23 mouse cellular contexts compared by ENCODE assay signal in genomic region chr2:126412759-126413158, GRCm38 (mm10).
DNase-seq lines count a peak whose midpoint lies in the region; ATAC-seq and TF ChIP-seq lines count a peak whose summit lies in the region.
"Had no signal": no experiment of that assay in that cellular context is flagged by ENCODE, and none has a peak within 500 bp of the region (broad histone marks: within the 10 kb centered on the region; RNA-seq: fewer than 3 reads in every experiment).

No protein-coding gene starts in this region.

- H3K27me3 ChIP-seq in C2C12 (ENCODE audit: control insufficient read depth, insufficient read depth, insufficient read length): no peaks in the 10 kb centered on the region
- H3K27me3 ChIP-seq in heart, embryonic 11.5 days (ENCODE audit: control insufficient read depth, insufficient read depth, low read length): no peaks in the 10 kb centered on the region
- H3K27me3 ChIP-seq: embryonic facial prominence, embryonic 13.5 days; embryonic facial prominence, embryonic 15.5 days; forebrain, embryonic 12.5 days had no signal

- H3K4me1 ChIP-seq in heart, embryonic 11.5 days (ENCODE audit: control insufficient read depth, insufficient read depth, low read length): no peaks in the 10 kb centered on the region
- H3K4me1 ChIP-seq: embryonic facial prominence, embryonic 13.5 days; embryonic facial prominence, embryonic 15.5 days; forebrain, embryonic 12.5 days had no signal

- DNase-seq in adrenal gland, adult 2 months: peak; percentile 43
- no peak for DNase-seq in adrenal gland, postnatal 10 days
- peak; percentile 54 for DNase-seq in 3T3-L1 (ENCODE audit: low read depth, low spot score)
- no peak for DNase-seq in layer of hippocampus, postnatal 14 days (ENCODE audit: low spot score in 2 of 2)
- DNase-seq: adrenal gland, adult 8-10 months; B cell, adult 2 months; cerebellum, adult 11 months; cerebellum, adult 18-20 months; cerebellum, adult 8-10 months; cerebellum, adult 9-11 months; cerebellum, postnatal 14 days; cerebellum, postnatal 36 days; embryo, embryonic 11 days had no signal

- no peaks in the 10 kb centered on the region for H3K36me3 ChIP-seq in C2C12 (ENCODE audit: control insufficient read depth, insufficient read depth)
- no peaks in the 10 kb centered on the region for H3K36me3 ChIP-seq in heart, embryonic 11.5 days (ENCODE audit: control insufficient read depth, insufficient read depth, low read length)
- H3K36me3 ChIP-seq: embryonic facial prominence, embryonic 13.5 days; embryonic facial prominence, embryonic 15.5 days; forebrain, embryonic 10.5 days; forebrain, embryonic 12.5 days had no signal

- H3K4me2 ChIP-seq in heart, embryonic 11.5 days: no peak overlapping the region
- H3K4me2 ChIP-seq: embryonic facial prominence, embryonic 13.5 days; embryonic facial prominence, embryonic 15.5 days; forebrain, embryonic 12.5 days had no signal

- H3K4me3 ChIP-seq in C2C12 (ENCODE audit: insufficient read depth, poor library complexity, severe bottlenecking): no peak overlapping the region
- H3K4me3 ChIP-seq in heart, embryonic 11.5 days (ENCODE audit: low read depth, low read length): no peak overlapping the region
- H3K4me3 ChIP-seq: embryonic facial prominence, embryonic 13.5 days; embryonic facial prominence, embryonic 15.5 days; erythroblast, embryonic 14.5 days; forebrain, embryonic 10.5 days; forebrain, embryonic 12.5 days had no signal

- no peak overlapping the region for H3ac ChIP-seq in C2C12 (ENCODE audit: control insufficient read depth, insufficient read length, low read depth)

- H3K9me3 ChIP-seq in heart, embryonic 11.5 days (replicated peaks; ENCODE audit: control insufficient read depth, low read length): no peaks in the 10 kb centered on the region
- H3K9me3 ChIP-seq: embryonic facial prominence, embryonic 13.5 days; embryonic facial prominence, embryonic 15.5 days; forebrain, embryonic 10.5 days; forebrain, embryonic 12.5 days had no signal

- ATAC-seq in megakaryocyte progenitor cell, adult 5-6 weeks (replicated peaks; ENCODE audit: poor library complexity): peak; percentile 63
- ATAC-seq in heart, embryonic 11.5 days (replicated peaks; ENCODE audit: insufficient number of reproducible peaks, low FRiP score, low TSS enrichment): no peak
- ATAC-seq: forebrain, embryonic 14.5 days; forebrain, embryonic 16.5 days had no signal

- no peaks in the 10 kb centered on the region for H3K79me3 ChIP-seq in C2C12 (ENCODE audit: low read depth)

- H3K9ac ChIP-seq in heart, embryonic 11.5 days (ENCODE audit: low read depth, low read length): no peak overlapping the region
- H3K9ac ChIP-seq: embryonic facial prominence, embryonic 13.5 days; embryonic facial prominence, embryonic 15.5 days; forebrain, embryonic 12.5 days had no signal

- no peak overlapping the region for H3K27ac ChIP-seq in heart, embryonic 11.5 days (ENCODE audit: low read depth, low read length)
- H3K27ac ChIP-seq: embryonic facial prominence, embryonic 13.5 days; embryonic facial prominence, embryonic 15.5 days; forebrain, embryonic 10.5 days; forebrain, embryonic 12.5 days had no signal

- no peaks in the 10 kb centered on the region for H3K79me2 ChIP-seq in C2C12 (ENCODE audit: control insufficient read depth, insufficient read depth)

- TF ChIP-seq CTCF in C2C12 (IDR thresholded peaks at IDR 0.05; ENCODE audit: control insufficient read depth, insufficient read depth, insufficient read length): no peak

TF ChIP-seq in C2C12, 6 proteins besides CTCF, POLR2A, EP300 and RAD21:
- TF ChIP-seq CEBPB (IDR thresholded peaks at IDR 0.05; ENCODE audit: low read depth): peak; percentile 32
- TF ChIP-seq USF1 (IDR thresholded peaks at IDR 0.05; ENCODE audit: low read depth): no peak

Comparison
In these comparisons a context has a peak if more than half of its experiments do, and no peak if none do; other contexts are left out.
1. DNase-seq: peak in adrenal gland, adult 2 months (single experiment) and 3T3-L1 (single experiment); none in adrenal gland, postnatal 10 days (single experiment) and layer of hippocampus, postnatal 14 days (0 of 2).